Mouse (Mus musculus): ENCODE measurements around the gene Exoc2. TPM values are rescaled to one million over a fixed set of nuclear protein-coding genes. Genes with fewer than 3 reads are reported as not detected.

Exoc2 gene
- total RNA-seq, 2 experiments from 2014 or later = 15.6 to 16.1 TPM

GRCm38 (mm10) chr13:30840700-30841099 lies 133.2 kb downstream of the Exoc2 start:
- DNase-seq (ENCODE audit: low spot score) = no peak
- intact Hi-C loops (cut with DNase I) = no loop called here

GRCm38 (mm10) chr13:30836342-30836741 lies 137.6 kb downstream of the Exoc2 start:
- intact Hi-C loops (cut with DNase I) = no loop called here

GRCm38 (mm10) chr13:30834859-30835258 lies 139.0 kb downstream of the Exoc2 start:
- no peak for DNase-seq (ENCODE audit: low spot score)
- intact Hi-C loops (cut with DNase I) = no loop called here

More at GRCm38 (mm10) chr13:30836342-30836741, 137.6 kb downstream of the Exoc2 start:
- no peak for DNase-seq (ENCODE audit: low spot score)

GRCm38 (mm10) chr13:30834349-30834748 lies 139.5 kb downstream of the Exoc2 start:
- intact Hi-C loops (cut with DNase I) = no loop called here
- DNase-seq (ENCODE audit: low spot score) = no peak

GRCm38 (mm10) chr13:30833476-30834149 lies 140.3 kb downstream of the Exoc2 start:
- intact Hi-C loops (cut with DNase I) = no loop called here
- DNase-seq (ENCODE audit: low spot score) = no peak

GRCm38 (mm10) chr13:30831369-30831768 lies 142.5 kb downstream of the Exoc2 start:
- DNase-seq (ENCODE audit: low spot score) = no peak
- intact Hi-C loops (cut with DNase I) = no loop called here

GRCm38 (mm10) chr13:30826511-30826910 lies 147.4 kb downstream of the Exoc2 start:
- intact Hi-C loops (cut with DNase I) = no loop called here

GRCm38 (mm10) chr13:30824903-30825302 lies 149.0 kb downstream of the Exoc2 start:
- intact Hi-C loops (cut with DNase I) = no loop called here
- no peak for DNase-seq (ENCODE audit: low spot score)

More at GRCm38 (mm10) chr13:30826511-30826910, 147.4 kb downstream of the Exoc2 start:
- no peak for DNase-seq (ENCODE audit: low spot score)

GRCm38 (mm10) chr13:30820555-30820954 lies 153.3 kb downstream of the Exoc2 start:
- intact Hi-C loops (cut with DNase I) = no loop called here
- no peak for DNase-seq (ENCODE audit: low spot score)

- intact Hi-C loops (cut with DNase I) = no loop called here
Measured at GRCm38 (mm10) chr13:30819891-30820290, 154.0 kb downstream of the Exoc2 start.

GRCm38 (mm10) chr13:30817436-30817835 lies 156.5 kb downstream of the Exoc2 start:
- DNase-seq (ENCODE audit: low spot score) = no peak
- intact Hi-C loops (cut with DNase I) = no loop called here

More at GRCm38 (mm10) chr13:30819891-30820290, 154.0 kb downstream of the Exoc2 start:
- DNase-seq (ENCODE audit: low spot score) = no peak

- intact Hi-C loops (cut with DNase I) = no loop called here
- no peak for DNase-seq (ENCODE audit: low spot score)
Measured at GRCm38 (mm10) chr13:30814256-30814655, 159.6 kb downstream of the Exoc2 start.

GRCm38 (mm10) chr13:30813464-30813863 lies 160.4 kb downstream of the Exoc2 start:
- intact Hi-C loops (cut with DNase I) = no loop called here

GRCm38 (mm10) chr13:30809240-30809639 lies 164.7 kb downstream of the Exoc2 start:
- intact Hi-C loops (cut with DNase I) = no loop called here
- DNase-seq (ENCODE audit: low spot score) = peak; percentile 25

More at GRCm38 (mm10) chr13:30813464-30813863, 160.4 kb downstream of the Exoc2 start:
- no peak for DNase-seq (ENCODE audit: low spot score)

GRCm38 (mm10) chr13:30802336-30802955 lies 171.4 kb downstream of the Exoc2 start:
- DNase-seq (ENCODE audit: low spot score) = no peak
- intact Hi-C loops (cut with DNase I) = no loop called here

- no peak for DNase-seq (ENCODE audit: low spot score)
- intact Hi-C loops (cut with DNase I) = no loop called here
Measured at GRCm38 (mm10) chr13:30801886-30802285, 172.0 kb downstream of the Exoc2 start.

- no peak for DNase-seq (ENCODE audit: low spot score)
- intact Hi-C loops (cut with DNase I) = no loop called here
Measured at GRCm38 (mm10) chr13:30795960-30796359, 177.9 kb downstream of the Exoc2 start.

- intact Hi-C loops (cut with DNase I) = no loop called here
- no peak for DNase-seq (ENCODE audit: low spot score)
Measured at GRCm38 (mm10) chr13:30793616-30794015, 180.3 kb downstream of the Exoc2 start.

GRCm38 (mm10) chr13:30793196-30793595 lies 180.7 kb downstream of the Exoc2 start:
- intact Hi-C loops (cut with DNase I) = no loop called here
- DNase-seq (ENCODE audit: low spot score) = no peak

- intact Hi-C loops (cut with DNase I) = no loop called here
- DNase-seq (ENCODE audit: low spot score) = no peak
Measured at GRCm38 (mm10) chr13:30792741-30793140, 181.2 kb downstream of the Exoc2 start.

GRCm38 (mm10) chr13:30792308-30792707 lies 181.6 kb downstream of the Exoc2 start:
- DNase-seq (ENCODE audit: low spot score) = no peak
- intact Hi-C loops (cut with DNase I) = no loop called here
